Mouse (Mus musculus): ENCODE results near the gene Elk3. TPM values are rescaled to one million over a fixed set of nuclear protein-coding genes. Genes with fewer than 3 reads are reported as not detected.

The Elk3 gene
- polyA plus RNA-seq, 1 experiment from 2014 or later = 14.2 TPM

DNA sequence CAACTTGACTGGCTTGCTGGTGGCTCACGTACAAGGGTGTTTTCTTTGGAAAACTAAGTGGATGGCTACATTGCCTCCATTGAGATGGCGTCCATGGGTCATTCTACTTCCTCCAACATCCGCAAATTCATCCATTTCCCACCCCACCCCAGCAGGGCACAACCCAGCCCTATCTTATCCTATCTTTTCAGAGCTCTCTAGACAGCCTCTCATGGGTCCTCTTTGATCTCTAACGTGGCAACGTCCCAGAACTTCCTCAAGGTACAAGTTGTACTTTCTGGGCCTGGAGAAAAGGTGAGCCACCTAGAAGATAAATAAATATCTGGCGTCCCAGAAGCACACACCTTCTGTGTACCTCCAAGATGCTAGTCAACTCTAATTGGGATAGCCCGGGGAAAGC is 17.3 kb downstream of the Elk3 start:
- no peaks in the 10 kb centered on the region for H3K4me1 ChIP-seq (replicated peaks; ENCODE audit: control insufficient read depth, insufficient read depth, low read length)
- 56% methylated on average over 7 of the region's 7 CpGs for WGBS
- H3K27me3 ChIP-seq (replicated peaks; ENCODE audit: control insufficient read depth, insufficient read depth, low read length) = no peaks in the 10 kb centered on the region
- no peaks in the 10 kb centered on the region for H3K36me3 ChIP-seq (ENCODE audit: control insufficient read depth, insufficient read depth)
- no peak for TF ChIP-seq CTCF (IDR thresholded peaks at IDR 0.05; ENCODE audit: low read depth)
- H3K4me3 ChIP-seq (ENCODE audit: low read depth, low read length) = no peak overlapping the region
- no peak overlapping the region for H3K9ac ChIP-seq (ENCODE audit: low read depth, low read length)
- H3K27ac ChIP-seq (ENCODE audit: low read depth, low read length) = no peak overlapping the region
- no peak for ATAC-seq
- no peak overlapping the region for H3K4me2 ChIP-seq (replicated peaks; ENCODE audit: low read depth)
- H3K9me3 ChIP-seq (ENCODE audit: control insufficient read depth) = no peaks in the 10 kb centered on the region

- H3K9ac ChIP-seq (ENCODE audit: low read depth, low read length) = no peak overlapping the region
- WGBS = 3% methylated on average over 6 of the region's 6 CpGs
- TF ChIP-seq CTCF (IDR thresholded peaks at IDR 0.05; ENCODE audit: low read depth) = peak; percentile 88
- H3K4me2 ChIP-seq (replicated peaks; ENCODE audit: low read depth) = no peak overlapping the region
- H3K4me1 ChIP-seq (replicated peaks; ENCODE audit: control insufficient read depth, insufficient read depth, low read length) = no peaks in the 10 kb centered on the region
- peak; percentile 61 for ATAC-seq
- no peak overlapping the region for H3K27ac ChIP-seq (ENCODE audit: low read depth, low read length)
- no peaks in the 10 kb centered on the region for H3K27me3 ChIP-seq (replicated peaks; ENCODE audit: control insufficient read depth, insufficient read depth, low read length)
- H3K36me3 ChIP-seq (ENCODE audit: control insufficient read depth, insufficient read depth) = no peaks in the 10 kb centered on the region
- no peak overlapping the region for H3K4me3 ChIP-seq (ENCODE audit: low read depth, low read length)
- H3K9me3 ChIP-seq (ENCODE audit: control insufficient read depth) = no peaks in the 10 kb centered on the region
Measured at GRCm38 (mm10) chr10:93291843-93292242, 19.1 kb downstream of the Elk3 start.

- no peaks in the 10 kb centered on the region for H3K9me3 ChIP-seq (ENCODE audit: control insufficient read depth)
- no peaks in the 10 kb centered on the region for H3K4me1 ChIP-seq (replicated peaks; ENCODE audit: control insufficient read depth, insufficient read depth, low read length)
- WGBS = 27% methylated on average over 7 of the region's 7 CpGs
- no peaks in the 10 kb centered on the region for H3K36me3 ChIP-seq (ENCODE audit: control insufficient read depth, insufficient read depth)
- no peak overlapping the region for H3K9ac ChIP-seq (ENCODE audit: low read depth, low read length)
- no peak overlapping the region for H3K4me2 ChIP-seq (replicated peaks; ENCODE audit: low read depth)
- H3K4me3 ChIP-seq (ENCODE audit: low read depth, low read length) = no peak overlapping the region
- H3K27me3 ChIP-seq (replicated peaks; ENCODE audit: control insufficient read depth, insufficient read depth, low read length) = no peaks in the 10 kb centered on the region
- H3K27ac ChIP-seq (ENCODE audit: low read depth, low read length) = no peak overlapping the region
- TF ChIP-seq CTCF (IDR thresholded peaks at IDR 0.05; ENCODE audit: low read depth) = peak; percentile 89
- peak; percentile 69 for ATAC-seq
Measured at GRCm38 (mm10) chr10:93291352-93291751, 19.6 kb downstream of the Elk3 start.

DNA sequence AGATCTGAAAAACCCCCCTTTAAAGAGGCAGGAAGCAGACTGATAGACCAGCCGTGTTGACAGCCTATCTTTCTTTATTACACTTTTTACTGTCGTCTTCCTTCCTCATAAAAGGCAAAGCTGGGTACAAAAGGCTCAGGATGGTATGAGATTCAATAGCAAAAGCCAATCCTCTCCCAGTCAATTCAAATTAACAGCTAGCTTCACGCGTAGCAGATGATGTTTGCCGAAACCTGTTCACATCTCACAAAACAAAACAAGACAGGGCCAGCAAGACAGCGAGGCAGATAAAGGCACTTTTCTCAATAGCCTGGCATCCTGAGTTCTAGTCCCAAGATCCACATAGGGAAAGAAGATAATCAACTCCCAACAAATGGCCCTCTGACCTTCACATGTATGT is 21.5 kb downstream of the Elk3 start:
- H3K27ac ChIP-seq (ENCODE audit: low read depth, low read length) = no peak overlapping the region
- no peak for TF ChIP-seq CTCF (IDR thresholded peaks at IDR 0.05; ENCODE audit: low read depth)
- H3K36me3 ChIP-seq (ENCODE audit: control insufficient read depth, insufficient read depth) = no peaks in the 10 kb centered on the region; the same call in 1 of the 2 replicates
- 63% methylated on average over 6 of the region's 6 CpGs for WGBS
- no peak overlapping the region for H3K4me2 ChIP-seq (replicated peaks; ENCODE audit: low read depth)
- no peaks in the 10 kb centered on the region for H3K9me3 ChIP-seq (ENCODE audit: control insufficient read depth)
- H3K27me3 ChIP-seq (replicated peaks; ENCODE audit: control insufficient read depth, insufficient read depth, low read length) = no peaks in the 10 kb centered on the region
- ATAC-seq = no peak
- H3K4me1 ChIP-seq (replicated peaks; ENCODE audit: control insufficient read depth, insufficient read depth, low read length) = no peaks in the 10 kb centered on the region
- H3K9ac ChIP-seq (ENCODE audit: low read depth, low read length) = no peak overlapping the region
- H3K4me3 ChIP-seq (ENCODE audit: low read depth, low read length) = no peak overlapping the region

DNA sequence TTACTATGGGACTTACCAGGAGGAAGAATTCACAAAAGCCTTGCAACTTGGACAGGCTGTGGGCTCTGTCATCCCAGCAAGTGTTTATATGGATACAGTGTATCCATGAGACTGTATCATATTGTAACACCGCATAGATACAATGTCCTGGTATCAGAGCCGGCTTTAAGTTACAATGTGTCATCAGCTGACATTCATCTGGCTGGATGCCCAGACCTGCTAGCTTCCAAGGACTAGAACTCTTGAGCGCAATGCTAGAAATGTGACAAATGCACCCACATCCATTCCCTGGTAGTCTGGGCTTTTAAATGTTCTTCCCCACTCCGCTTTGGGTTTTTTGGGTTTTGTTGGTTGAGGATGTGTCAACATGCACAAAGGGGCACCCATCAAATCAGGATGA is 22.6 kb downstream of the Elk3 start:
- Histone ChIP-seq H3K4me3 (ENCODE audit: low read depth, low read length) (no peak overlapping the region), H3K27ac (ENCODE audit: low read depth, low read length) (no peak overlapping the region), H3K4me1 (replicated peaks; ENCODE audit: control insufficient read depth, insufficient read depth, low read length) (no peaks in the 10 kb centered on the region), H3K27me3 (replicated peaks; ENCODE audit: control insufficient read depth, insufficient read depth, low read length) (no peaks in the 10 kb centered on the region), H3K9me3 (ENCODE audit: control insufficient read depth) (no peaks in the 10 kb centered on the region), H3K4me2 (replicated peaks; ENCODE audit: low read depth) (no peak overlapping the region), H3K36me3 (ENCODE audit: control insufficient read depth, insufficient read depth) (no peaks in the 10 kb centered on the region; the same call in 1 of the 2 replicates), H3K9ac (ENCODE audit: low read depth, low read length) (no peak overlapping the region)
- ATAC-seq = no peak
- 46% methylated on average over 4 of the region's 4 CpGs for WGBS
- TF ChIP-seq CTCF (IDR thresholded peaks at IDR 0.05; ENCODE audit: low read depth) = no peak

- 80% methylated on average over 8 of the region's 8 CpGs for WGBS
- no peak overlapping the region for H3K4me2 ChIP-seq (replicated peaks; ENCODE audit: low read depth)
- H3K27me3 ChIP-seq (replicated peaks; ENCODE audit: control insufficient read depth, insufficient read depth, low read length) = no peaks in the 10 kb centered on the region
Measured at GRCm38 (mm10) chr10:93287551-93288145, 23.3 kb downstream of the Elk3 start.

More at GRCm38 (mm10) chr10:93287551-93288145, 23.3 kb downstream of the Elk3 start:
- Histone ChIP-seq H3K4me1 (replicated peaks; ENCODE audit: control insufficient read depth, insufficient read depth, low read length) (no peaks in the 10 kb centered on the region), H3K36me3 (ENCODE audit: control insufficient read depth, insufficient read depth) (no peaks in the 10 kb centered on the region; the same call in 1 of the 2 replicates), H3K27ac (ENCODE audit: low read depth, low read length) (no peak overlapping the region), H3K9ac (ENCODE audit: low read depth, low read length) (no peak overlapping the region), H3K4me3 (ENCODE audit: low read depth, low read length) (no peak overlapping the region), H3K9me3 (ENCODE audit: control insufficient read depth) (no peaks in the 10 kb centered on the region)
- TF ChIP-seq CTCF (IDR thresholded peaks at IDR 0.05; ENCODE audit: low read depth) = no peak
- ATAC-seq = no peak
